Mouse (Mus musculus): ENCODE measurements at regions not wholly inside any gene's neighbourhood (a gene's known extent, or its start where the extent isn't known, plus 50 kb on each side); places are given as distances from the start of the nearest gene placed in this dataset.

DNA sequence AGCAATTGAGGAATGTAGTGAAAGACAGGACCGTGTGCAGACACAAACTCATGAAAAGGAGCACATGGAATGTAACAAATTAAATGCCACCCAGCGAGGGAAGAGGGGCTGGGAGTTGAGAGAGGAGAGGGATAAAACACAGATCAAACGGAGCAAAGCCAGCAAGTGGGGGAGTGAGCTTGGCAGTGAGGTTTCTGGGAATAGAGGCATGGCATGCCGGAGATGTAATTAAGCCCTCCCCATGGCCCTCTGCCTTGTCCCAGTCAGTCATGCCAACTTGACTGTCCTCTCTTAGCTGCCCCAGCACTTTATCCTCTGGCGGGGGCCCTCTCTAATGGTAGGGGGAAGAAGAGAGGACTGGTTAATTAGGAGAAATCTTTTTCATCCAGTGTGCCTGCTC lies 141.9 kb downstream of the Spata19 start:
- TF ChIP-seq POLR2AphosphoS2 (IDR thresholded peaks at IDR 0.05; ENCODE audit: insufficient read length, low read depth) (no peak), POLR2A (IDR thresholded peaks at IDR 0.05; ENCODE audit: insufficient read length, low read depth) (no peak)

Measured in myocyte (in vitro differentiated cells).